Mouse (Mus musculus): Measurements from ENCODE around the gene Avp.

The Avp gene

GRCm38 (mm10) chr2:130574960-130575359 is 7.4 kb downstream of the Avp start:
- no peak for DNase-seq (ENCODE audit: low spot score)

DNA sequence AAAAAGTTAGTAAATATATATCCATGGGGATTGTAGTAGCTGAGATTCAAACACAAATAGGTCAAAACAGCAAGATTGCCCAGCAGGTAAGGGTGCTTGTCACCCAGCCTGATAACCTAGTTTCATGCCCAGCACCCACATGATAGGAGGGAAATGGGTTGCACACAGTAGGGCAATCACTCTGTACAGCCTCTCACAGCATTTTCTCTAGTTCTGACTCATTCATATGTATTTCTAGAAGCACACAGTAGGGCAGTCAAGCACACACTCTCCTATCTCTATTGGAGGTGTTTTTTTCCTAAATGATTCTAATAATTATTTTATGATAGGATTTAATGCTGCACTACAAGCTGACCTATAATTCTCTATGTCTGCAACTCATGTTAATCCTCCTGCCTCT is 12.4 kb downstream of the Avp start:
- no peak for DNase-seq (ENCODE audit: low spot score)

GRCm38 (mm10) chr2:130568921-130569320 is 13.4 kb downstream of the Avp start:
- DNase-seq (ENCODE audit: low spot score): no peak

- DNase-seq (ENCODE audit: low spot score): no peak
Observed at GRCm38 (mm10) chr2:130564983-130565382, 17.4 kb downstream of the Avp start.

DNA sequence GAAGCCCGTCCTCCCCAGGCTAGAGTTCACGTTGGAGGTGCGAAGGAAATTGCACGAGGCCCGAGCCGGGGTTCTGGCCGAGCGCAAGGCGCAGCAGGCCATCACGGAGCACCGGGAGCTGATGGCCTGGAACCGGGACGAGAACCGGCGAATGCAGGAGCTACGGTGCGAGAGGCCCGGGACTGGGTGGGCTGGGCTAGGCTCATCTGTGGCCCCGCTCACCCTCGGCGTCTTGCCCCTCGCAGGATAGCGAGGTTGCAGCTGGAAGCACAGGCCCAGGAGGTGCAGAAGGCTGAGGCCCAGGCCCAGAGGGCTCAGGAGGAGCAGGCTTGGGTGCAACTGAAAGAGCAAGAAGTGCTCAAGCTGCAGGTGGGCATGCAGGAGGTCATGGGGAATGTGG is 18.3 kb downstream of the Avp start:
- DNase-seq (ENCODE audit: low spot score): no peak

DNA sequence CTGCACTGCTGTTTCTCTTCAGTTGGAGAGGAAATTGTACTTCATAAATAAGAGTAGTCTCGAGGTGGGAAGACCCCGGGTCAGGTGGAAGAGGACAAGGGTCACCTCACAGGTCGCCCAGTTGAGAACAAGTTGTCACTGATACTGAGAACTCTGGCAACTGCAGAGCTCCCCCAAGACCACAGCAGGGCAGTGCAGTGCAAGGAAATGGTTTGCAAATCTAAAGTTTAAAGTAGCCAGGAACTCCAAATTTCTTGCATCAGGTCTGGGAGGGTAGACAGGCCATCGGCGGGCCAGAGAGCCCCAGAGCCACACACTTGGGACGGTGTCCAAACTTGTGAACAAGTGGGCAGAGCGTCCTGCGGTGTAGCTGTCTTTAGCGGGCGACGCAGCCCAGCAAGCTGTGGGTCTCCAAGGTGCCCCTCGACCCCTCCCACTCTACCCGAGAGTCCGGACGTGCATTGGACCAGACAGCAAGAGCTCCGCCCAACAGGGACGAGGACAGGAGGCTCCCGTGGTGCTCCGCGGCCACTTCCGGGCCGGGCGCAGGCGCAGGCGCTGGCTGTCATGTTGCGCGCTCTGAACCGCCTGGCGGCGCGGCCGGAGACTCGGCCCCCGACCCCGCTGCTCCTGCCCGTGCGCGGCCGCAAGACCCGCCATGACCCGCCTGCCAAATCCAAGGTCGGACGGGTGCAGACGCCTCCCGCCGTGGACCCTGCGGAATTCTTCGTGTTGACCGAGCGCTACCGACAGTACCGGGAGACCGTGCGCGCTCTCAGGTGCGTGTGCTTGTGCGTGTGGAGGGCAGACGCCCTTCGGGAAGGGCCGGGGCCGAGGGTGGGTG is 18.9 kb downstream of the Avp start, which contains the start of gene Mrps26:
Gene Mrps26 (plus strand): TSS at position 531 of the 844 bp plus-strand sequence.
- peak; percentile 96 for DNase-seq (ENCODE audit: low spot score)

DNA sequence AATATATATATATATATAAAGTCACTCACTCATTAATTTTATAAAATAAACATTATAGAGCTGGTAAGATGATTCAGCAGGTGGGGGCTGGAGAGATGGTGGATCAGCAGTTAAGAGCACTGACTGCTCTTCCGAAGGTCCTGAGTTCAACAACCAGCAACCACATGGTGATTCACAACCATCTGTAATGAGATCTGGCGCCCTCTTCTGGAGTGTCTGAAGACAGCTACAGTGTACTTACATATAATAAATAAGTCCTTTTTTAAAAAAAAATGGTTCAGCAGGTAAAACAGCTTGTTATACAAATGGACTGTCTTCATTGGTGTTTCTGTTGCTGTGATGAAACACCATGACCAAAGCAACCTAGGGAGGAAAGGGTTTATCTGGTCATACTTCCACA is 24.3 kb downstream of the Avp start:
- DNase-seq (ENCODE audit: low spot score): no peak

DNA sequence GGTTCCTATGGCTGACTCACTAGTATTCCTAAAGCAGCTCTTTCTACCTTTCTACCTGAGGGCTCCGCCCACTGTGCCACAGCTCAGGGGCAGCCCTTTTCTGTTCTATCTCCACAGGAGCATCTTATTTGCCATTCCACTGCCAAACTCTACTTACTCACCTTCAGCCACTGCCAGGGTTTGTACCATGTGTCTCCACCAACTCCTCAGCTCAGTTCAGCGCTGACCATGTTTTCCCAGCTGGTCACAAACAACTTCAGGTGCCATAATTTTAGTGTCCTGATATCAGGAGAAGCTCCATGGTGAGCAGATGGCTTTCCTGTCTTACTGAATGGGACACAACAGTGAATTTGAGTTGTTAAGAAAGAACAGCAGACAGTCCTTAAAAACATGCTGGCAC is 24.9 kb downstream of the Avp start:
- DNase-seq (ENCODE audit: low spot score): no peak

- no peak for DNase-seq (ENCODE audit: low spot score)
Observed at GRCm38 (mm10) chr2:130556292-130556691, 26.1 kb downstream of the Avp start.

GRCm38 (mm10) chr2:130554841-130555240 is 27.5 kb downstream of the Avp start:
- no peak for DNase-seq (ENCODE audit: low spot score)

DNA sequence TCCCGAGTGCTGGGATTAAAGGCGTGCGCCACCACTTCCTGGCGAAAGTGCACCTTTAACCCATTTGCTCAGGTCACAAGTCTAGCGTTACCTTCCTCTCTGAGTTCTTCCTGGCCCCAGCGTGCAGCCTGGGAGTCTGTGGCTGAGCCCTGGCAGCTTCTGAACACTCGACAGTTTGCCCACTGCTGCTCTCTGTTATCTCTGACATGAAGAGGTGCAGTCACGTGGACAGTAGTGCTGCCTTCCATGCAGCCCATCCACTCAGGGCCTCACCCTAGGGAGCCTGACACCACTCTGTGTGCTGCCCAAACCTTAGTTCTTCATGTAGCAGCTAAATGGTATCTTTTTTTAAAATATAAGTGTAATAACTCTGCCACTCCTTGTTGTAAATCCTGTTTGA is 35.4 kb downstream of the Avp start:
- DNase-seq (ENCODE audit: low spot score): no peak

- no peak for DNase-seq (ENCODE audit: low spot score)
Observed at GRCm38 (mm10) chr2:130540266-130540665, 42.1 kb downstream of the Avp start.

GRCm38 (mm10) chr2:130538876-130539546 is 43.3 kb downstream of the Avp start:
- no peak for DNase-seq (ENCODE audit: low spot score)

DNA sequence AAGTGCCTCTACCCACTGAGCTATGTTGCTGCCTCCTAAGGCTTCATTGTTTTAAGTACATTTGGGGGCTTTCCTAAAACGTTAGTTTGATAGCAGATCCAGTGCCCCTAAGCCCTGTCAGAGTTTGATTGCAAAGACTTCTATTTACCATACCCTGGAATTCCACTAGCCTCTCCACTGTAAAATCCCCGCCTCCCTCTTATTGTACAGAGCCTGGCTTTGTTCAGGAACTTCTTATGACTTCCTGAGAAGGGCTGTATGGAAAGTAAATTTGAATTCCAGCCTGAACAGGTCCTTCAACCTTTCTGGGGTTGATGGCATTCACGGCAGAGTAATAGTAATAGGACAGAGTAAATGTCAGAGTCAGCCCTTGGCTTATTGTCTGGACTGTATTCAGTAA is 45.5 kb downstream of the Avp start:
- DNase-seq (ENCODE audit: low spot score): no peak

DNA sequence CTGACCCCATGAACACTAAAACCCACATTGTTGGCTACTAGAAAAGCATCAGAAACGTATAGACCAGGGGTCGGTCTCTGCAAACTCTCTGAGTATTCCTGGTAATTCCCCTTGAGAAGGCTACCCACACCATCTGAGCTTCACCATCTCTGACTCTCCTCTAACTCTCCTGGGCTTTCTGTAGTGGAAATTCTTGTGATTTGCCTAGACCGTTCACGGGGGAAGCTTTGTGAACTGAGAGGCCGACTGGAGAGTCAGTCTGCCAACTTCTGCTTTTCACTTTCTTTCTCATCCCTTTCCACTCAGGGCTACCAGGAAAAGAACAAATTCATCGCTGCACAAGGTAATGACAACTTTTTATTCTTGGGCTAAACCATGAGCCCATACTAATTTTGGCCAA is 47.3 kb downstream of the Avp start:
- no peak for DNase-seq (ENCODE audit: low spot score)

- DNase-seq (ENCODE audit: low spot score): no peak
Observed at GRCm38 (mm10) chr2:130532201-130532600, 50.2 kb downstream of the Avp start.

Data from yolk sac, embryonic 10.5 days (tissue).